Mouse (Mus musculus): ENCODE data around the gene Crip1. TPM values are rescaled to one million over a fixed set of nuclear protein-coding genes. Genes with fewer than 3 reads are reported as not detected.

Crip1 gene
- total and polyA plus RNA-seq, 3 experiments: 282 to 438 TPM; not detected in 1

- Histone ChIP-seq H3K9me3 (replicated peaks; ENCODE audit: insufficient read depth, low read length) (no peaks in the 10 kb centered on the region), H3K9ac (ENCODE audit: control insufficient read depth, low read depth, low read length, poor library complexity, severe bottlenecking) (no peak overlapping the region), H3K4me1 (ENCODE audit: control insufficient read depth in 1 of 2, insufficient read depth in 2 of 2, low read length in 2 of 2) (no peaks in the 10 kb centered on the region), H3K27ac (ENCODE audit: control insufficient read depth, low read depth, low read length) (no peak overlapping the region), H3K36me3 (ENCODE audit: control insufficient read depth in 1 of 2, insufficient read depth in 2 of 2, low read length in 2 of 2) (peaks cover 0 to 53% of the 10 kb centered on the region in 2 experiments; a peak in 2 of 4 replicates), H3K79me2 (ENCODE audit: control insufficient read depth, insufficient read depth, low read length, poor library complexity) (no peaks in the 10 kb centered on the region), H3K4me3 (ENCODE audit: control insufficient read depth in 1 of 2, insufficient read depth in 1 of 2, low read depth in 2 of 2, low read length in 2 of 2) (no peak overlapping the region), H3K27me3 (ENCODE audit: control insufficient read depth in 1 of 2, insufficient read depth in 2 of 2, low read length in 2 of 2) (no peaks in the 10 kb centered on the region)
- DNase-seq (ENCODE audit: low read depth, low spot score): no peak
- no peak for TF ChIP-seq JUND (IDR thresholded peaks at IDR 0.05; ENCODE audit: low read depth, low read length)
- no peak for TF ChIP-seq ELF1 (IDR thresholded peaks at IDR 0.05; ENCODE audit: low read depth, low read length)
- TF ChIP-seq MEF2A (IDR thresholded peaks at IDR 0.05; ENCODE audit: extremely low read depth, insufficient replicate concordance, low read depth, low read length, poor library complexity, severe bottlenecking): no peak
- no peak for TF ChIP-seq GABPA (IDR thresholded peaks at IDR 0.05; ENCODE audit: low read depth, low read length)
- no peak for TF ChIP-seq MAX (IDR thresholded peaks at IDR 0.05; ENCODE audit: low read length)
- TF ChIP-seq E2F4 (IDR thresholded peaks at IDR 0.05; ENCODE audit: borderline replicate concordance, low read depth, low read length): no peak
- no peak for TF ChIP-seq POLR2AphosphoS5 (IDR thresholded peaks at IDR 0.05; ENCODE audit: borderline replicate concordance, low read depth, low read length)
- no peak for TF ChIP-seq ZMIZ1 (IDR thresholded peaks at IDR 0.05; ENCODE audit: low read depth, low read length)
- TF ChIP-seq MAZ (IDR thresholded peaks at IDR 0.05; ENCODE audit: low read depth, low read length): no peak
- no peak for TF ChIP-seq CHD2 (IDR thresholded peaks at IDR 0.05; ENCODE audit: low read length)
- TF ChIP-seq GATA1 (IDR thresholded peaks at IDR 0.05; ENCODE audit: low read depth, low read length): no peak
- no peak for TF ChIP-seq MYC (IDR thresholded peaks at IDR 0.05; ENCODE audit: low read depth, low read length)
- TF ChIP-seq RCOR1 (IDR thresholded peaks at IDR 0.05; ENCODE audit: low read depth, low read length): no peak
- no peak for TF ChIP-seq TAL1 (IDR thresholded peaks at IDR 0.05; ENCODE audit: low read length)
- TF ChIP-seq SMC3 (IDR thresholded peaks at IDR 0.05; ENCODE audit: low read depth, low read length): no peak
- no peak for TF ChIP-seq SIN3A (IDR thresholded peaks at IDR 0.05; ENCODE audit: low read length)
- TF ChIP-seq USF1 (IDR thresholded peaks at IDR 0.05; ENCODE audit: low read depth, low read length): no peak
Observed at GRCm38 (mm10) chr12:113131601-113132000, 14.5 kb upstream of the Crip1 start.

- TF ChIP-seq MYC (IDR thresholded peaks at IDR 0.05; ENCODE audit: low read depth, low read length) (no peak), TAL1 (IDR thresholded peaks at IDR 0.05; ENCODE audit: low read length) (peak; percentile 13; the same call in 1 of the 2 replicates)
Observed at GRCm38 (mm10) chr12:113132567-113132966, 13.5 kb upstream of the Crip1 start.

More at GRCm38 (mm10) chr12:113132567-113132966, 13.5 kb upstream of the Crip1 start:
- H3K4me1 ChIP-seq (ENCODE audit: control insufficient read depth in 1 of 2, insufficient read depth in 2 of 2, low read length in 2 of 2): no peaks in the 10 kb centered on the region
- H3K36me3 ChIP-seq (ENCODE audit: control insufficient read depth in 1 of 2, insufficient read depth in 2 of 2, low read length in 2 of 2): peaks cover 0 to 47% of the 10 kb centered on the region in 2 experiments; a peak in 2 of 4 replicates
- no peak for DNase-seq (ENCODE audit: low read depth, low spot score)
- no peak overlapping the region for H3K27ac ChIP-seq (ENCODE audit: control insufficient read depth, low read depth, low read length)
- no peak overlapping the region for H3K4me3 ChIP-seq (ENCODE audit: control insufficient read depth in 1 of 2, insufficient read depth in 1 of 2, low read depth in 2 of 2, low read length in 2 of 2)
- H3K79me2 ChIP-seq (ENCODE audit: control insufficient read depth, insufficient read depth, low read length, poor library complexity): no peaks in the 10 kb centered on the region
- no peak overlapping the region for H3K9ac ChIP-seq (ENCODE audit: control insufficient read depth, low read depth, low read length, poor library complexity, severe bottlenecking)
- H3K9me3 ChIP-seq (replicated peaks; ENCODE audit: insufficient read depth, low read length): no peaks in the 10 kb centered on the region
- H3K27me3 ChIP-seq (ENCODE audit: control insufficient read depth in 1 of 2, insufficient read depth in 2 of 2, low read length in 2 of 2): no peaks in the 10 kb centered on the region
